ENCODE assay signal across 19 mouse cellular contexts in the genomic region with DNA sequence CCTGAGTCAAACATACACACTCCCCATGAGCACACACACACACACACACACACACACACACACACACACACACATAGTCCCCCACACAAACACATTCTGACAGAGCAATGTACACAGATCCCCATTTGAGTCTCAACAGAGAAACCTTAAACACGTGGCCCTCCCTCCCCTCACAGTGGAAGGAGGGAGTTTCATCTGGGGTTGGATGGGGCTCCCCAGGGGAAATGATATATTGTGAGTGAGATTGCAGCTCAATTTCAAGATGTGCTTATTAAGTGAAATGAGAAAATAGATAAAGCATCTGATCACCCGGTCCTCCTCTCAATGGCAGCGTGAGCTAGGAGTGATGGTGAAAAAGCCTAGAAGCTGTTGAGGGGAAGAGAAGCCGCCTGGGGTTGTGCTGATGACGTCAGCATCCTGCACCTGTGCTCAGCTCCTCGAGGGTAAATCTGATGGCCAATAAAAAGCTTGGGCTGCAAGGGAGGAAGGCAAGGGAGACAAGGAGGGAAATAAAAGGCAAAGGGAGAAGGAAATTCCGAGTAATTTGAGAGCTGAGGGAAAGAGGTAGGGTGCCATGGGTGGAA.
DNase-seq lines count a peak whose midpoint lies in the region; ATAC-seq and TF ChIP-seq lines count a peak whose summit lies in the region.
"Had no signal": no experiment of that assay in that cellular context is flagged by ENCODE, and none has a peak within 500 bp of the region (broad histone marks: within the 10 kb centered on the region; RNA-seq: fewer than 3 reads in every experiment).

No protein-coding gene starts in this region.

- ATAC-seq in embryonic facial prominence, embryonic 14.5 days (ENCODE audit: low read depth) = peak; percentile 47; the same call in 1 of the 2 replicates
- peak; percentile 51; the same call in 1 of the 2 replicates for ATAC-seq in hindbrain, embryonic 11.5 days (ENCODE audit: low FRiP score)
- no peak for ATAC-seq in hindbrain, embryonic 14.5 days (ENCODE audit: low FRiP score)
- peak; percentile 72 for ATAC-seq in neural tube, embryonic 13.5 days (ENCODE audit: low read depth)
- ATAC-seq: CD4-positive, CD25-positive, alpha-beta regulatory T cell, adult 4 months; Patski had no signal

- H3K4me3 ChIP-seq in embryonic facial prominence, embryonic 14.5 days (ENCODE audit: low read depth, low read length) = no peak overlapping the region
- H3K4me3 ChIP-seq in embryonic facial prominence, embryonic 10.5 days = no peak overlapping the region
- no peak overlapping the region for H3K4me3 ChIP-seq in hindbrain, embryonic 11.5 days (ENCODE audit: low read depth, low read length)
- H3K4me3 ChIP-seq in hindbrain, embryonic 14.5 days (replicated peaks; ENCODE audit: low read length) = no peak overlapping the region
- no peak overlapping the region for H3K4me3 ChIP-seq in neural tube, embryonic 13.5 days
- H3K4me3 ChIP-seq: heart, embryonic 10.5 days; liver, embryonic 15.5 days had no signal

- H3K9me3 ChIP-seq in embryonic facial prominence, embryonic 14.5 days (ENCODE audit: control insufficient read depth, low read length) = no peaks in the 10 kb centered on the region
- H3K9me3 ChIP-seq in embryonic facial prominence, embryonic 10.5 days = no peaks in the 10 kb centered on the region
- H3K9me3 ChIP-seq in hindbrain, embryonic 11.5 days (ENCODE audit: control insufficient read depth, low read length) = no peaks in the 10 kb centered on the region
- no peaks in the 10 kb centered on the region for H3K9me3 ChIP-seq in hindbrain, embryonic 14.5 days (ENCODE audit: control insufficient read depth, low read length)
- no peaks in the 10 kb centered on the region for H3K9me3 ChIP-seq in neural tube, embryonic 13.5 days
- H3K9me3 ChIP-seq: heart, embryonic 10.5 days; liver, embryonic 15.5 days had no signal

- H3K4me2 ChIP-seq in embryonic facial prominence, embryonic 14.5 days (ENCODE audit: low read depth, low read length) = no peak overlapping the region
- H3K4me2 ChIP-seq in hindbrain, embryonic 11.5 days (replicated peaks; ENCODE audit: low read depth, low read length) = no peak overlapping the region
- H3K4me2 ChIP-seq in hindbrain, embryonic 14.5 days (replicated peaks) = no peak overlapping the region
- no peak overlapping the region; the same call in 1 of the 2 replicates for H3K4me2 ChIP-seq in neural tube, embryonic 13.5 days
- H3K4me2 ChIP-seq: liver, embryonic 15.5 days had no signal

- H3K4me1 ChIP-seq in embryonic facial prominence, embryonic 14.5 days (ENCODE audit: control insufficient read depth, insufficient read depth, low read length) = no peaks in the 10 kb centered on the region
- no peaks in the 10 kb centered on the region for H3K4me1 ChIP-seq in embryonic facial prominence, embryonic 10.5 days
- no peaks in the 10 kb centered on the region for H3K4me1 ChIP-seq in hindbrain, embryonic 11.5 days (replicated peaks; ENCODE audit: control insufficient read depth, insufficient read depth, low read length)
- H3K4me1 ChIP-seq in hindbrain, embryonic 14.5 days (replicated peaks; ENCODE audit: control insufficient read depth, insufficient read depth, low read length) = 0 out of 2 replicates have a peak, but pooled peaks cover 5% of the 10 kb centered on the region
- H3K4me1 ChIP-seq in neural tube, embryonic 13.5 days (replicated peaks) = peaks cover 17% of the 10 kb centered on the region
- H3K4me1 ChIP-seq: heart, embryonic 10.5 days; liver, embryonic 15.5 days had no signal

- 30% methylated on average over 7 of the region's 7 CpGs for WGBS in embryonic facial prominence, embryonic 14.5 days
- WGBS in embryonic facial prominence, embryonic 10.5 days = 44% methylated on average over 7 of the region's 7 CpGs
- 40% methylated on average over 7 of the region's 7 CpGs for WGBS in hindbrain, embryonic 11.5 days
- whole genome bisulfite sequencing in hindbrain, embryonic 14.5 days = 20% methylated on average over 7 of the region's 7 CpGs
- 10% methylated on average over 7 of the region's 7 CpGs for WGBS in neural tube, embryonic 13.5 days

- H3K9ac ChIP-seq in embryonic facial prominence, embryonic 14.5 days (ENCODE audit: low read depth, low read length) = no peak overlapping the region
- H3K9ac ChIP-seq in hindbrain, embryonic 11.5 days (ENCODE audit: low read depth, low read length) = no peak overlapping the region
- H3K9ac ChIP-seq in hindbrain, embryonic 14.5 days = no peak overlapping the region
- no peak overlapping the region for H3K9ac ChIP-seq in neural tube, embryonic 13.5 days
- H3K9ac ChIP-seq: liver, embryonic 15.5 days had no signal

- H3K36me3 ChIP-seq in embryonic facial prominence, embryonic 14.5 days (ENCODE audit: control insufficient read depth, insufficient read depth, low read length) = no peaks in the 10 kb centered on the region
- H3K36me3 ChIP-seq in embryonic facial prominence, embryonic 10.5 days (replicated peaks) = no peaks in the 10 kb centered on the region
- no peaks in the 10 kb centered on the region for H3K36me3 ChIP-seq in hindbrain, embryonic 11.5 days (ENCODE audit: control insufficient read depth, insufficient read depth, low read length)
- H3K36me3 ChIP-seq in hindbrain, embryonic 14.5 days (replicated peaks; ENCODE audit: control insufficient read depth, insufficient read depth) = no peaks in the 10 kb centered on the region
- H3K36me3 ChIP-seq in neural tube, embryonic 13.5 days = no peaks in the 10 kb centered on the region
- H3K36me3 ChIP-seq: heart, embryonic 10.5 days; liver, embryonic 15.5 days had no signal

- no peaks in the 10 kb centered on the region for H3K27me3 ChIP-seq in embryonic facial prominence, embryonic 14.5 days (replicated peaks; ENCODE audit: control insufficient read depth, insufficient read depth, low read length)
- no peaks in the 10 kb centered on the region for H3K27me3 ChIP-seq in embryonic facial prominence, embryonic 10.5 days (replicated peaks; ENCODE audit: low read depth, poor library complexity, severe bottlenecking)
- H3K27me3 ChIP-seq in hindbrain, embryonic 11.5 days (ENCODE audit: control insufficient read depth, insufficient read depth, low read length) = no peaks in the 10 kb centered on the region
- no peaks in the 10 kb centered on the region for H3K27me3 ChIP-seq in hindbrain, embryonic 14.5 days (ENCODE audit: control insufficient read depth, insufficient read depth, low read length)
- H3K27me3 ChIP-seq in neural tube, embryonic 13.5 days = no peaks in the 10 kb centered on the region
- H3K27me3 ChIP-seq: liver, embryonic 15.5 days; Patski had no signal

- no peak overlapping the region for H3K27ac ChIP-seq in embryonic facial prominence, embryonic 14.5 days (replicated peaks; ENCODE audit: low read depth, low read length)
- H3K27ac ChIP-seq in embryonic facial prominence, embryonic 10.5 days (replicated peaks) = no peak overlapping the region
- no peak overlapping the region for H3K27ac ChIP-seq in hindbrain, embryonic 11.5 days (ENCODE audit: low read depth, low read length)
- H3K27ac ChIP-seq in hindbrain, embryonic 14.5 days = no peak overlapping the region
- peak overlapping the region; percentile 69 for H3K27ac ChIP-seq in neural tube, embryonic 13.5 days (replicated peaks)
- H3K27ac ChIP-seq: heart, embryonic 10.5 days; liver, embryonic 15.5 days had no signal

- no peak for TF ChIP-seq CTCF in brain, embryonic 14.5 days (IDR thresholded peaks at IDR 0.05; ENCODE audit: borderline replicate concordance, extremely low read depth, insufficient read depth, insufficient read length)

- no peak for DNase-seq in embryonic facial prominence, embryonic 14.5 days (ENCODE audit: low spot score)
- DNase-seq in embryonic facial prominence, embryonic 10.5 days (ENCODE audit: low spot score) = no peak
- DNase-seq in hindbrain, embryonic 11.5 days (ENCODE audit: low spot score) = peak; percentile 6
- no peak for DNase-seq in hindbrain, embryonic 14.5 days (ENCODE audit: low spot score)
- peak; percentile 58 for DNase-seq in brain, embryonic 14.5 days (ENCODE audit: low read depth)
- DNase-seq in cerebellum, adult 8-10 months = no peak
- DNase-seq: adrenal gland, adult 8-10 months; cerebellum, adult 11 months; cerebellum, postnatal 36 days; gastrocnemius, postnatal 36 days; kidney, adult 18-20 months; kidney, postnatal 10 days; spleen, adult 18-20 months; thymus, postnatal 25 days had no signal

- TF ChIP-seq POLR2A in brain, embryonic 14.5 days (IDR thresholded peaks at IDR 0.05; ENCODE audit: borderline replicate concordance, extremely low read depth, insufficient read depth, insufficient read length, poor library complexity, severe bottlenecking) = no peak

Comparison
In these comparisons a context has a peak if more than half of its experiments do, and no peak if none do; other contexts are left out.
1. DNase-seq: peak in hindbrain, embryonic 11.5 days (single experiment) and brain, embryonic 14.5 days (single experiment); none in embryonic facial prominence, embryonic 14.5 days (single experiment), embryonic facial prominence, embryonic 10.5 days (single experiment), hindbrain, embryonic 14.5 days (single experiment) and cerebellum, adult 8-10 months (single experiment).